Mouse (Mus musculus) megakaryocyte, adult 5-6 weeks (primary cell): ENCODE measurements at regions not wholly inside any gene's neighbourhood (a gene's known extent, or its start where the extent isn't known, plus 50 kb on each side); places are given as distances from the start of the nearest gene placed in this dataset.
A peak's percentile ranks its signal among the peaks of the same experiment; 100 is the strongest.
"Not testable (repeated sequence)": the region's sequence is repeated elsewhere in the genome, so short reads cannot be mapped to it uniquely, and the experiment has no call there.

ENCODE experiments used
- ATAC-seq: 2 replicates; pipeline ENCODE4 v1.8.0; 2016; ENCODE audit warnings: mild to moderate bottlenecking, inconsistent platforms; ENCODE audit not compliant: poor library complexity, severe bottlenecking

DNA sequence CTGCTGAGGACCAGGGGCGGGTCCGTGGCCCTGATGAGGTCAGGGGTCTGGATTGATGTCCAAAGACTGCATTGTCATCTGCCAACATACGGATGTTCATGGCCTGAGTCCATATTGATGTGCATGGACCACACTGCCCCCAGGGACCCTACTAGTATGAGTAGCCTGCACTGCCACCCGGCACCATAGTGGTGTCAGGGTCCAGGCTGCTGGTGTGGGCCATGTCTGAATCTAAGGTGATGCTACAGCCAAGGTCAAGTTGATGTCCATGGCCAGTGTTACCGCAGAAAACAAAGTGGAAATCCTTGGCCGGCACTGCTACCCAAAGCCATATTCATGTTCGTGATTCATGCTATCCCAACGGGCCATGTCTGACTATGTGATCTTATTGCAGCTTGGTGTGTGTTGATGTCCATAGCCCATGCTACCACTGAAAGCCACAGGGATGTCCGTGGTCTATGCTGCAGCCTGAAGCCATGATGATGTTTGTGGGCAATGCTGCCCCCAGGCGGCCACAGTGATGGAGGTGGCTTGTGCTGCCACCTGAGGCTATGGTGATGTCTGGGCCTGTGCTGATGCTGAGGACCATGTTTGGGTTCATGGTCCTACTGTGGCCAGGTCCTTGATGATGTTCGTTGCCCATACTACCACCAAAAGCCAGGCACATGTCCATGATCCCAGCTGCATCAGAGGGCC lies 130.5 kb downstream of the Iqub start:
- ATAC-seq = no peak

DNA sequence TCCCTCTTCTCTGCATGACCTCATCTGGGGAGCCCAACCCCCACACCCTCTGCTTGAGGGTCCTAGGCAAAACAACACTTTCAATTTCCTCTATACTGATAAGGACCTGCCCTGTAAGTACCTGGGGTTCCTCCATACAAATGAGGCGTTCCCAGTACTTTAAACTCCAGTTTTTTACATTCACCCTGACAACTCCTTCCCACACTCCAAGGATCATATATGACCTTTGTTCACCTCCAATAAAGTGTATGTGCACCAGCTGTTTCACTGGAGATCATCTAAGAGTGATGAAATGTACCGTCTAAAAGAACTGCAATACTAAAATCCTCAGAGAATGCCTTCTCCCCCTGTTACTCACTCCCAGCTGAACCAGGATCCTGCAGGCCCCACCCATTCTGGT lies 135.0 kb downstream of the Iqub start:
- ATAC-seq = no peak

GRCm38 (mm10) chr6:24376728-24377127 lies 138.1 kb downstream of the Iqub start:
- no peak for ATAC-seq

DNA sequence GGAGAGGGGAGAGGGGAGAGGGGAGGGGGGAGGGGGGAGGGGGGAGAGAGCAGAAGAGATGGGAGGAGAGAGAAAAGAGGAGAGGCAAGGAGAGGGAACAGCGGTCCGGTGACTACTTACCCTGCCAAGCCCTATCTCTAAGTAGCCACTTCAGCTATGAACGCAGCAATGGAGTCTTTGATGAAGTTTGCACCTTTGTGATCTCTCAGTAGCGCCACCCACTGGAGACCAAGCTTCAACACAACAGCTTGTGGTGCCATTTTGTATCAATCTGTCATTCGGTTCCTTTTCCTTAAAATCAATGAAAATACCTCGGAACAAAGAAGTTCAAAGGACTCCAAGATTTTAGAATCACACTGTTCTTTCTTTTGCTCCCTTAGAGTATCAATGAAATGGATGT lies 141.7 kb downstream of the Iqub start:
- no peak for ATAC-seq

DNA sequence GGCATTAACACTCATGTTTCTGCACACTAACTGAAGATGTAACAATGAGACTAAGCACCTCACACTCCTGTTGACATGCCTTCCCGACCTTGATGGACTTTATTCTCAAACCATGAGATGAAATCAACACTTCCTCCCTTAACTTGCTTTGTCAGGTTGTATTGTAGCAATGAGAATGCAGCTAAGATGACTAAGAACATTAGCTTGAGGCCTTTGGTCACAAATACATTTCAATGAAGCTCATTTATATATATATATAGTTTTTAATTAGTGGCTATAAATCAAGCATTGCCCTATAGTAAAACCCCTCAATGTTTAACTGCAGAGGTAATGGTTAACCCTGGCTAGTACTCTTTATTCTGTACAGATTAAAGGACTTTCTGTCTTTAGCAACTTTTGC lies 143.2 kb downstream of the Iqub start:
- no peak for ATAC-seq

DNA sequence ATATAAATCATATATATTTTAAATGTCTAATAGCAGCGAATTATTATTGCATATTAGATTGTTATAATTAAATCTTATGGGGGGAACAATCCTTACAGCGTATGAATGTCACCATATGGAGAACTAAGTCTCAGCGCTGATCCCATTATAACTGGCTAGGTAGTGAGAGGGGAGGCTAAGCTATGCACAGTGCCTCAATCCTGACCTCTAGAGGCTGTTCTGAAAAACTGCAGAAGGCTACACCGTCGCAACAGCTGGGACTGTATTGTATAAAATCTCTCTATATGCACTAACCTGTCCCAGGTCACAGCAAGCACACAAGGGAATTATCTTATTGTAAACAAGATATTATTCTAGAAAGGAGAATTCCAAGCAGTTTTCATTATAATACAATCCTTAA lies 164.0 kb downstream of the Iqub start:
- ATAC-seq = peak; percentile 66; the same call in 1 of the 2 replicates

- no peak for ATAC-seq
Observed at GRCm38 (mm10) chr6:24348481-24349062, 166.3 kb downstream of the Iqub start.

GRCm38 (mm10) chr6:24347745-24348480 lies 167.0 kb downstream of the Iqub start:
- ATAC-seq = peak; percentile 59

DNA sequence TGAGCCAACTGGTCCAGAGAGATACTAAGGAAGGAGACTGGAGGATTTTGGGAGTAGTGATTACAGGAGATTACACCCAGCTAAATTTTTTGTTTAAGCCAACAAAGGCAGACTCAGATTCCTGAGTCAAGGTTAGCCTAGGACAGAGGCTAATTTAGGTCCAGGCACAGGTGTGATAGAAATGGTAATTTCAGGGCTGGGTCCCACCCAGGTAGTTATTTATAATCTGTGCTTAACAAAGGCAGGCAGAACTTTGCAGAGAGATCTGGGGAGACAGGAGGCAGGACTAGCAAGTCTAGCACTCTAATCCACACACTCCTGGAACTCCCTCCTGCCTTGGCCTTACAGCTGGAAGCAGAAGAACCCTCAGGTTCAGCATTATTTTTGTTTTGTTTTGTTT lies 172.4 kb downstream of the Iqub start:
- ATAC-seq = no peak

GRCm38 (mm10) chr6:24342056-24342455 lies 172.8 kb downstream of the Iqub start:
- ATAC-seq = no peak

DNA sequence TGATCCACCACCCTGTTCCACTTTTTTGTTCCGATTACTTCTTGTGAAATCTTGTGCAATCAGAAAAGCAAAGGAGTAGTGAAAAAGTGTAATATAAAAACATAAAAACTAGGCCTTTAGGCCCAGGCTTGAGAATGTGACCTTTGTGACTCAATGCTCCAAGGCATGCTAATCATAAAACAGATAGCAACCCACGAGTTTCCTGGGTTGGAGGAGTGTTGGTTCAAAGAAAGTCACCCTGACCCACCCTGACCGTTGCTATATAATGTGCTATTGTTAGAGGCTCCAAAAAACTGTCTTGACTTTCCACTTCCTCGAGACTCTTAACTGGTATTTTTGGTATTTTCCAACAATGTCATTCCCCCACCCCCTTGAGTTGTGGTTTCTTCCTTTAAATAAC lies 172.2 kb upstream of the Slc13a1 start:
- ATAC-seq = not testable (repeated sequence)

DNA sequence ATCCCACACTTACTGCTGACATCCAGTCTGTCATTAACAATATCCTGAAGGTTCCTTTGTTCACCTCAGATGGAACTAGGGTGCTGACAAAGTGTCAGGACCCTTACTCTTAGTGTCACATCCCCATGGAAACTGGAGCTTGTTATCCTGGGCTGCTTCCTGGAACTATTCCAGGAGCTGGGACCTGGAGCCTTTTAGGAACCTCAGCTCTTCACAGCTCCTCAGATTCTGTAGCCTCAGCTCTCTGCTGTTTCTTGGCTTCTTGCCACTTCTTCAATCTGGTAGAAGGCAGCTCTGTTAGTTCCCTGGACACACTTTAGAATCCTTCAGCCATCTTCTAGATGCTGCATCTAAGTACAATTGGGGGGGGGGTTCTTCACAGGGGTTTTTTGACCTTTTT lies 157.3 kb upstream of the Slc13a1 start:
- ATAC-seq = no peak

GRCm38 (mm10) chr6:24324718-24325117 lies 156.8 kb upstream of the Slc13a1 start:
- no peak for ATAC-seq

DNA sequence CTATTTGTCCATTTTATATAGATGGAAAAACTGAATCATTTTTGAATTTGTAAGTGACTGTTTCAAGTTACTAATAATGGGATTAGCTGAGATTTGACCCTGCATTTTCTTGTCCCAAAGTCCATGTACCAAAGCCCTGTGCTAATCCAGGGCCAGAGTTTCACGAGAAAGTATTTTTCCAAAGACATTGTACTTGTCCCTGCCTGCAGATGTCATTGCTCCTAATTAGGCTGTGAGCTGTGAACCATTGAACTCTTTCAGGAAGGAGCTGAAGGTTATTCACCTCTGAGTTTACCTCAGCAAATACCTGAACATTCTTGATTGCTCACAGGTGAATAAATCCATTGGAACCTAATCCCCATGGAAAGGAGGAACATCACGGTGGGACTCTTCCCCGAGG lies 154.5 kb upstream of the Slc13a1 start:
- ATAC-seq = no peak

DNA sequence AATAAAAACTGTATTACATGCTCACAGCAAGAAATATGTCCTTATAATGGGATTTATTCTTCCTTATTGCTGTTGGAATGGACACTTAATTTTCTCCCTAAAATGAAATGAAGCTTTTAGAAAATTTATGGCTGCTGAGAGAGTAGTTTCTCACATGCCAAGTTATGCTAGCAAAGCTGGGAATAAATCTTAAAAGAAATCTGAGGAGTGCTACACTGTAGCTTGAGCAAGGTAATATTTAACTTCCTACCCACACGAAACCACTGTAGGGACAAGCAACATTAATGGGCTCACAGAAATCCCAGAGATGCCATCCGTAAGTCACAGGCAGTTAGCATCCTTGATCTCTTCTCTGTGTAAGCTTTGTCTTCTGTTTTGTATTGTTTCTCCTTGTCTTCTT lies 151.0 kb upstream of the Slc13a1 start:
- no peak for ATAC-seq

DNA sequence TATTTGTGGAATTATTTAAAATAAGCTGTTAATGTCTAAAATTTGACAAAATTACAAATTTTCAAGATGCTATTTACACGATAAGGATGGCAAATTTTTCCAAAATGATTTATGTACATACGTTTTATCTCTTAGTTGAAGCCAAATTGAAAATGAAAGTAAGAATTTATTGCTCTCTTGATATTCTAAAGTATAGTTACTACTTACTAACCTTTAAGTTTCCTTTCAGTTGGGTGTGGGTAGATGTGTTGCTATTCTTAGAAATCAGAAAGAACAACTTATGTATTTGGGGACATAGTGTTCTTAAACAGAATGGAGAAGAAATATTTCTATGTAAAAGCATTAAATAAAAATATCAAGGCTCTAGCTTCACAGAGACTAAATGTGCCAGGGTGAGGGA lies 142.8 kb upstream of the Slc13a1 start:
- ATAC-seq = no peak

DNA sequence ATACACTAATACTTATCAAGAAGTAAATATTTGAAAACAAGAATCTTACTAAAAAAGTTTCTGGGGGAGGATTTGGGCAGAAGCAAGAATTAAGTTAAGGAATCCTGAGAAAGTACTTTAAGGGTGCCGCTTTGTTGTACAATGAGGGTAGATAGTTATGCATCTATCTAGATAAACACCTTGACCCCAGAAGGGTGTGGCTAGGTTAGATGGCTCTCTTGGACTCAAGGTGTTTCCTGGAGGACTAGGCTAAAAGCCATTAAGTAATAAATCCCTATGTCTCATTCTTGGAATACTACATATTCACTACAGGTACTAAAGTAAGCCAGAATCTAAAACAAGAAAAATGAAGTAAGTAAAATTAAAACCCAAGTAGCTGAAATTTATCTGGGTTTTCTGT lies 141.9 kb upstream of the Slc13a1 start:
- no peak for ATAC-seq

DNA sequence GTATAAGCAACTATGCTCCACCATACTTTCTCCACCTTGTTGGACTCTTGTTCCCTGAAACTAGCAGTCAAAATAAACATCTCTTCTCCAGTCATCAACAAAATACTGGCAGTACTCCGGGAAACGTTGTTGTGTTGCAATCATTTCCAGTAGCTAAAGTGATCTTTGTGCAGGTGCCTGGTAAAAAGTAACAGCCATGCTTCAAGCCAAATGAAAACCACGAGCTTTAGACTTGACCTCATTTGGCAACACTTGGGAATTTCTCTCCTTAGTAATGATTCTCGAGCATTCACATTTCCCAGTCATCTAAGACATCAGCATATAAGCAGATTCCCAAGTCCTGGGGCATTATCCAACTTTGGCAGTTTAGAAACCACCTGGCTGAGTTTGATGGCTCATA lies 133.8 kb upstream of the Slc13a1 start:
- no peak for ATAC-seq

DNA sequence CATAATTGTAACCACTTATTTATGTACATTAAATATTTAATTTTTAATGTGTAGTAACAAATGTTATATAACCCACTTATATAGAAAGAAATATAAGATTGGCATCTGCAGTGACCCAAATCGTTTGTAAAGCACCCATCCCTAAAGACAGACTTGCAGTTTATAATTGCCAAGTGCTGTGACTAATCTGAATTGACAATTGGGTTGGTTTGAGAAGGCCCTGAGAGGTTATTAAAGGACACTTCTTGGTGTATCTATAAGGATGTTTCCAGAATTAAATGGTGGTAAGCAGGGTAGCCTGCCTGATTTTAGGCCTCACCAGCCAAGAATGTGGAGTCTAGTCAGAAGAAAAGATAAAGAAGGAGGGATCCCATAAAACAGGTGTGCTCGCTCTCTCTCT lies 133.3 kb upstream of the Slc13a1 start:
- ATAC-seq = no peak

DNA sequence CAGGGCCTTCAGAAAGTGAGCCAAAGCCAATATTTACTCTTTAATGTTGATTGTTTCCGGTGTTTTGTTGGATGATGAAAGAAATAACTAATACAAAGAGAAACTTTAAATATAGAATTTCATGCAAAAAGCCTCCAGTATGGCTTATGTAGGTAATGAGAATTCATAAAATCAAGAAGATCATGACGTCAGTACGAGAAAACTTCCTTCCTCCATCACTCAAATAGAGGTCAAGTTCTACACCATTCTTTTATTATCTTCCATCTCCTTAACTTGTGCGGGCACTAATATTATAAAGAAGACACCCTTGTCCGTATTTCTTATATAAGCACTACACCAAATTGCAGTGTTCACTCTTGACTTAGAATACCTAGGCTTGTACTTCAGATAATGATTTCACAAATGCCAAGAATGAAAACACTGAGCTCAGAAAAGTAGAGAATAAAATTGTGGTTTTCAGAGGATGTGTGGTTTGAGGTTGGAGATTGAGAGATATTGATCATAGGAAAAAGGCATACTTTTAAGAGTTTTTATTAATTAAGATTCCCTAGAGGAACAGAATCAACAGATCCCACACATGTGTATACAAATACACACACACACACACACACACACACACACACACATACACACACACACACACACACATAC lies 130.8 kb upstream of the Slc13a1 start:
- no peak for ATAC-seq

DNA sequence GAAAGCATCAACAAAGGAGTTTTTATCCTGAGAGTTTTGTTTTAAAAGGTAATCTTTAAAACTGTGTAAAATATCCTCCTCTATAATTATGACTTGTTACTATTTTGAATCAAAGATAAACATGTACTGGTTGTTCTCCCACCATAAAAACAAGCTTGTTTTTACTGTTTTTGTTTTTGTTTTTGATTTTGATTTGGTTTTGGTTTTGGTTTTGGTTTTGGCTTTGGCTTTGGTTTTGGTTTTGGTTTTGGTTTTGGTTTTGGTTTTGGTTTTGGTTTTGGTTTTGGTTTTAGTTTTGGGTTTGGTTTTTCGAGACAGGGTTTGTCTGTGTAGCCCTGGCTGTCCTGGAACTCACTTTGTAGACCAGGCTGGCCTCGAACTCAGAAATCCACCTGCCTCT lies 120.9 kb upstream of the Slc13a1 start:
- not testable (repeated sequence) for ATAC-seq

- no peak for ATAC-seq
Observed at GRCm38 (mm10) chr6:24272821-24273220, 104.9 kb upstream of the Slc13a1 start.
